Mouse (Mus musculus): ENCODE results near the gene Ppif.

DNA sequence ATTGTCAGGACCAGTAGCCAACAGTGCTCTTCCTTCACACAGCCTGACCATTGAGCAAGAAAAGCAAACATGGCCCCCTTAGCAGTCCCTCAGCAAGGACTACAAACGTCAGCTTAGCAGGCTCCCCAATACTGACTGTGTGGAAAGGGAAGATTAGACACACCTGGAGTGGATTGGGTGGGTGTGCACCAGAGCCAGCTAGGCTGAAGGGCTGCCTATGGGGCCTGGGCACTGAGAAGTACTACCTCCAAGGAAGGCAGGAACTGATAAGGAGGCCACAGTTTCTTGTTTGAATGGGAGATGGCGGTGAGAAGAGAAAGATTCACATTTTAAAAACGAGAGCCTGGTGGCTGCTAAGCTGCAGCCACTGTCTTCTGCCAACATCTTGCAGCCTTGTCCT, 26.4 kb upstream of the Ppif start:
- no peak for TF ChIP-seq CTCF (IDR thresholded peaks at IDR 0.05; ENCODE audit: borderline replicate concordance, insufficient read depth, low read length)
- TF ChIP-seq POLR2A (IDR thresholded peaks at IDR 0.05; ENCODE audit: low read depth, low read length), result no peak
